Mouse (Mus musculus): ENCODE measurements around the gene Zfp422. TPM values are rescaled to one million over a fixed set of nuclear protein-coding genes. Genes with fewer than 3 reads are reported as not detected.
A peak's percentile ranks its signal among the peaks of the same experiment; 100 is the strongest.

Zfp422 gene
- total and polyA plus RNA-seq, 3 experiments: 11.9 to 33.4 (median 33.2) TPM

DNA sequence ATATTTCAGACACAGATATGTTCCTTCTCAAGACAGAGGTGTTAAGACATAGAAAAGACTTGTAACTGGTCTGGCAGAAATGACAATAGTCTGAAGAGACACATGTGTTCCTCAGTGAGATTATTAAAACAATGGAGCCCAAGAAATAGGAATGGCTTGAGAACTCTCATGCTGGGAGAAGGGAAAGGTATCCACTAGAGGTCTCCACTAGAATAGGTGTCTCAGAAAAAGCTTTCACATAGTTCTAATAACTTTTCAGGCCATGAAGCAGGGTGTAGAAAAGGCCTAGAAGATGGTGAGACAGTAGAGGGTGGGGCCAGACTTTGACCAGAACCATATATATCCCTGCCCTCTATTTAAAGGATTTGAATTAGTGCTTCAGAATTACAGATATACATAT, 10.7 kb downstream of the Zfp422 start:
- in situ Hi-C loops (cut with MboI; ENCODE audit: low pct_ligation_motif_present, low pct_unique_long_range_greater_than_20kb, low sequenced_read_pairs): loop anchor here (25.0 kb wide), 1 partner anchor 606 kb away; no protein-coding TSS in a partner anchor

DNA sequence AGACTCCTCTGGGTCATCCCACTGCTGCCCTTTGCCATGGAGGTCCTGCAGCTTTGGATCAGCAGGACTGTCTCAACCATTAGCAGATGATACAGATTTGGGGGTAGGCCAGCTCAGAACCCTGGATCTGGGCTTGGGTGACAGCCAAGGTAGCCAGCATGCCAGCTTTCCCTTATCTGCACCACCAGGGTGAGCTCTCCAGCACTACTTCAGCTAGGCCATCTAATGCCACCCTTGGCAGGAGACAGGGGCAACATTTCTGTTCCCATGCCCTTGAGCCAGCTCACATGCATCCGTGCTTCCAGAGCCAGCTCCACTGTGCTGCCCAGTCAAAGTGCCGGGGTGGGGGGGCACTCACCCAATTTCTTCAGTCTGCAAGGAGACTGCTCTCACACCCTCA, 13.1 kb downstream of the Zfp422 start:
- Histone ChIP-seq H3K4me2 (ENCODE audit: insufficient read depth, low read depth, poor library complexity, severe bottlenecking) (no peak overlapping the region), H3K36me3 (replicated peaks in 1 of 2; ENCODE audit: control insufficient read depth in 1 of 2, insufficient read depth in 1 of 2, low read length in 1 of 2) (no peaks in the 10 kb centered on the region), H3K79me2 (replicated peaks; ENCODE audit: control insufficient read depth, extremely low read depth, insufficient read depth, poor library complexity, severe bottlenecking) (no peaks in the 10 kb centered on the region), H3K4me3 (replicated peaks in 1 of 3; ENCODE audit: low read depth in 2 of 3, low read length in 2 of 3, poor library complexity in 1 of 3) (no peak overlapping the region), H3K9me3 (replicated peaks; ENCODE audit: low read length) (no peaks in the 10 kb centered on the region), H3K9ac (ENCODE audit: insufficient read depth, low read depth) (no peak overlapping the region), H3K27me3 (replicated peaks) (peaks cover 12% of the 10 kb centered on the region), H3K27ac (ENCODE audit: insufficient read depth, low read depth) (no peak overlapping the region), H3K4me1 (ENCODE audit: control insufficient read depth in 1 of 2, insufficient read depth in 2 of 2) (no peaks in the 10 kb centered on the region)
- DNase-seq (ENCODE audit: extremely low read depth): no peak
- dilution Hi-C loops (cut with MboI; ENCODE audit: extremely low pct_ligation_motif_present, extremely low pct_unique_long_range_greater_than_20kb, low sequenced_read_pairs) (no loop called here), in situ Hi-C loops (cut with MboI; ENCODE audit: low pct_ligation_motif_present, low pct_unique_long_range_greater_than_20kb, low sequenced_read_pairs) (loop anchor here (25.0 kb wide), 1 partner anchor 603 kb away; no protein-coding TSS in a partner anchor)
- TF ChIP-seq MYC (IDR thresholded peaks at IDR 0.05; ENCODE audit: low read depth, low read length) (no peak), IRF4 (IDR thresholded peaks at IDR 0.05; ENCODE audit: low read depth, low read length) (no peak), ELF1 (IDR thresholded peaks at IDR 0.05; ENCODE audit: low read depth, low read length) (no peak), NELFE (IDR thresholded peaks at IDR 0.05; ENCODE audit: low read depth, low read length) (no peak), MAZ (IDR thresholded peaks at IDR 0.05; ENCODE audit: low read depth, low read length) (no peak), HCFC1 (IDR thresholded peaks at IDR 0.05; ENCODE audit: low read depth, low read length) (no peak), MAX (IDR thresholded peaks at IDR 0.05; ENCODE audit: low read length) (no peak), POLR2AphosphoS2 (IDR thresholded peaks at IDR 0.05; ENCODE audit: low read depth, low read length) (no peak), RAD21 (IDR thresholded peaks at IDR 0.05; ENCODE audit: low read depth, low read length) (no peak), TCF12 (IDR thresholded peaks at IDR 0.05; ENCODE audit: low read depth, low read length) (no peak), GABPA (IDR thresholded peaks at IDR 0.05; ENCODE audit: insufficient replicate concordance, low read depth, low read length) (no peak), JUN (IDR thresholded peaks at IDR 0.05; ENCODE audit: insufficient read depth, low read depth, low read length) (no peak), EP300 (IDR thresholded peaks at IDR 0.05; ENCODE audit: low read length) (no peak), JUND (conservative IDR thresholded peaks at IDR 0.05; ENCODE audit: low read depth, low read length) (no peak), CHD1 (IDR thresholded peaks at IDR 0.05; ENCODE audit: low read depth, low read length) (no peak), MAFK (IDR thresholded peaks at IDR 0.05; ENCODE audit: insufficient replicate concordance, low read length) (no peak), UBTF (IDR thresholded peaks at IDR 0.05; ENCODE audit: low read depth, low read length) (no peak)

More for the DNA sequence above, 10.7 kb downstream of the Zfp422 start:
- Histone ChIP-seq H3K4me3 (replicated peaks in 1 of 3; ENCODE audit: low read depth in 2 of 3, low read length in 2 of 3, poor library complexity in 1 of 3) (no peak overlapping the region), H3K36me3 (replicated peaks in 1 of 2; ENCODE audit: control insufficient read depth in 1 of 2, insufficient read depth in 1 of 2, low read length in 1 of 2) (no peaks in the 10 kb centered on the region), H3K27ac (ENCODE audit: insufficient read depth, low read depth) (no peak overlapping the region), H3K9ac (ENCODE audit: insufficient read depth, low read depth) (no peak overlapping the region), H3K9me3 (replicated peaks; ENCODE audit: low read length) (no peaks in the 10 kb centered on the region), H3K27me3 (replicated peaks) (peaks cover 9% of the 10 kb centered on the region), H3K79me2 (replicated peaks; ENCODE audit: control insufficient read depth, extremely low read depth, insufficient read depth, poor library complexity, severe bottlenecking) (no peaks in the 10 kb centered on the region), H3K4me2 (ENCODE audit: insufficient read depth, low read depth, poor library complexity, severe bottlenecking) (no peak overlapping the region), H3K4me1 (ENCODE audit: control insufficient read depth in 1 of 2, insufficient read depth in 2 of 2) (peaks cover 2 to 6% of the 10 kb centered on the region in 2 experiments; a peak in 3 of 4 replicates)
- TF ChIP-seq RAD21 (IDR thresholded peaks at IDR 0.05; ENCODE audit: low read depth, low read length): peak; percentile 57
- peak in 1 of 2 experiments; percentile 59; a peak in 2 of 4 replicates for TF ChIP-seq CTCF (conservative IDR thresholded peaks at IDR 0.05 in 1 of 2, IDR thresholded peaks at IDR 0.05 in 1 of 2; ENCODE audit: low read depth in 2 of 2, low read length in 2 of 2)
- TF ChIP-seq EP300 (IDR thresholded peaks at IDR 0.05; ENCODE audit: low read length): no peak
- TF ChIP-seq KAT2A (IDR thresholded peaks at IDR 0.05; ENCODE audit: insufficient replicate concordance, low read length): no peak
- TF ChIP-seq SMC3 (IDR thresholded peaks at IDR 0.05; ENCODE audit: low read depth, low read length): peak; percentile 24
- dilution Hi-C loops (cut with MboI; ENCODE audit: extremely low pct_ligation_motif_present, extremely low pct_unique_long_range_greater_than_20kb, low sequenced_read_pairs): no loop called here
- DNase-seq (ENCODE audit: extremely low read depth): no peak

Data from CH12.LX (cell line).